Mouse (Mus musculus) liver, adult 2 months (tissue): ENCODE measurements at regions not wholly inside any gene's neighbourhood (a gene's known extent, or its start where the extent isn't known, plus 50 kb on each side); places are given as distances from the start of the nearest gene placed in this dataset.

ENCODE experiments used
- CTCF ChIP-seq: fragments of 200-500 bp; IDR thresholded peaks from 2 replicates; pipeline ENCODE4 v1.5.1; 2011; ENCODE audit warnings: low read depth, low read length, control low read depth
- POLR2A ChIP-seq: fragments of 200-500 bp; IDR thresholded peaks from 2 replicates; pipeline ENCODE4 v1.6.1; 2011; ENCODE audit warnings: low read length, control low read depth; ENCODE audit not compliant: insufficient read depth; ENCODE audit errors: extremely low read depth

GRCm38 (mm10) chr4:131373172-131373571 lies 429.0 kb downstream of the Matn1 start:
- TF ChIP-seq CTCF (no peak), POLR2A (no peak)
